Mouse (Mus musculus): ENCODE results near the gene C2cd6. TPM values are rescaled to one million over a fixed set of nuclear protein-coding genes. Genes with fewer than 3 reads are reported as not detected.

C2cd6 gene
- not detected for total RNA-seq (2022)

DNA sequence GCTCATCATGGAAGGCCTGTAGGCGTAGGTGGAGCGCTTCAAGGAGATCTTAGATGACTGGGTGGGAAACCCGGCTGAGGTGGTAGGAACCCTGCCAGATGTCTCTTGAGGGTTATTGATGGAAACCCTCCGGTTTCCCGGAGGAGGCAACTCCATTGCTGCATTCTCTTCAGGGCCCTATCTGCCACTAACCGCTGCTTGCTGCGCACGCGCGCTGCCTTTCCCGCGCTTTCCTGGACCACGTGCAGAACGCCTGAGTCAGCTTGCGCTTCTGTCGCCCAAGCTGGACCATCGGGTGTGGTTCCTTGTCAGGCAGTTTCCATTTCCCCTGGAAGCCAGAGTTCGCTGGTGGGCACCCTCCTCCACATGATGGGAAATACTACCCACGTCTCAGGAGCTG lies at the start of gene C2cd6:
C2cd6 (minus strand) TSS at position 196 of the 400 bp plus-strand sequence.
- no peak for DNase-seq (ENCODE audit: low spot score in 2 of 2)

DNA sequence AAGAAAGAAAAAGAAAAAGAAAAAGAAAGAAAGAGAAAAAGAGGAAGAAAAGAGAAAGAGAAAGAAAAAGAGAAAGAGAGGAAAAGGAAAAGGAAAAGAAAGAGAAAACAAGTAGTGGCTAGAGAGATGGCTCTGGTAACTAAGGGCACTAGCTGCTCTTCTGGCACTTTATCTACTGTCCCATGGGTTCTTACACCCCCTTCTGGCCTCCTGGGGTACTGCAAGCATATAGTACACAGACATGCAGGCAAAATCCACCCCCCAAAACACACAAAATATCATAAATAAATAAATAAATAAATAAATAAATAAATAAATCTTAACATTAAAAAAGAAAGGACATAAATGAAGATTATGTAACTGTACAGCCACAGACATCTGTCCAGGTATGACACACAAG lies 48.1 kb upstream of the C2cd6 start:
- DNase-seq (ENCODE audit: low spot score in 2 of 2), result no peak

GRCm38 (mm10) chr1:59134419-59134818 lies 39.7 kb upstream of the C2cd6 start:
- DNase-seq (ENCODE audit: low spot score in 2 of 2), result no peak

DNA sequence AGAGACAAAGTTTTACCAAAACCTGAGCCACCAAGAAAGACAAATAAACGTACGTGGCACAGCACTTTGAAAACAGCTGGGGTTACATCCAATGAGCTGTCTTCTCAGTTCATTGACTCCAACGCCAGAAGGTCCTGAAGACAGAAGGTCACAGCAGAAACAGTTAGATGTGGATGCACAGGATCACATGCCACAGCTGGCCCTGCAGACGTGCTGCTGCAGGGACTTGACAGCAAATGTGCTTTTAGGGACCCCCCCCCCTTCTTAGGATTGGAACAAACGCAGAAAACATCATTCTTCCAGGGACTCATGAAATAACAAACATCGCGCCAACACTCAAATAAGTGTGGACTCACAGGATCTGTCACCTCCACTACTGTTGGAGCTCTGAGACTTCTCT lies 34.2 kb upstream of the C2cd6 start:
- no peak for DNase-seq (ENCODE audit: low spot score in 2 of 2)

GRCm38 (mm10) chr1:59125558-59125957 lies 30.9 kb upstream of the C2cd6 start:
- DNase-seq (ENCODE audit: low spot score in 2 of 2), result no peak

DNA sequence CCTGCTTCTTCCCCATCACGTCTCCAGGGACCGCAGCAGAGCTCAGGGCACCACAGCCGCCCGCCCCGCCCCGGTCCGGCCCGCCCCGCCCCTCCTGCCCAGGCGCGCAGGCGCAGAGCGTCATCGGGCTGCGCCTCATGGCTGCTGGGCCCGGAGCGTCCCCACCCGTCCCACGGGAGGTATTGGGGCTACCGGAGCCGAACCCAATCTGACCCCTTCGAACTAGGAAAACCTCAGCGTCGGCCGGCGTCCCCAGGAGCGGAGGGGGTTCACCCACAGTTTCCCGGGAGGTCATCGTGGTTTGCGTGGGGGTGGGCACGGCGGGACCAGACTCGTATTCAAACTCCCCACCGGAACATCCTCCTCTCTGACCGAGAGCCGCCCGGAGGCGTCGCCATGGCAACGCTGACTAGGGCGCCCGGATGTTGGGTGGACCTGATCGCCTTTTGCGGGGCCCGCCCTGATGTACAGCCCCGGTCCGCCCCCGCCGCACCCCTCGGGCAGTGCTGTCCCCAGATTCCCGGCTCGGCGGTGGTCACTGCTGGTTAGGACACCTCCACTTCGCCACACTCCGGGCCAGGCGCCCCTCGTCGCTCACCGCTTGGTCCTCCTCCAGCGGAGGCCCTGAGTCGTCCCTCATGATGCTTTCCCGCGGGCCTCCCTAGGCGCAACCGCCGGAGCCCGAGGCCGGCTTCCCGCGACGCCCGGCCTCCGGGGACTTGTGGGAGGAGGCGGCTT lies 25.2 kb upstream of the C2cd6 start, which contains the start of gene Tmem237:
Tmem237 (minus strand) TSS at position 689 of the 738 bp plus-strand sequence.
- DNase-seq (ENCODE audit: low spot score in 2 of 2), result peak; percentile 90 to 92

DNA sequence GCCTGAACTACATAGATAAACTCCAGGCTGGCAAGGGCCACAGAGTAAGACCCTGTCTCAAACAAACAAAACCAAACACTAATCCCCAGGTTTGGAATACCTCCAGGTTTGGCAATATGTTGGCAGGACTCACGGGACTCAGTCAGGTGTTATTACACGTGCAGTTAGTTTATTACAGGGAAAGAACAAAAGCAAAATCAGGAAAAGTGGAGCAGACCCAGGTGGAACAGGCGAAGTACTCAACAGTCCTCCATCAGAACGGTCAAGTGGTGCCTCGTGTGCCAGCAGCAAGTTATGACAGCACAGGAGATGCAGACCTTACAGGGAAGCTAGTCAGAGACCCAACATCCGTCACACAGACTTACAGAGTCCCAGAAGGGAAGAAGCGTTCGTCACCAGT lies 15.8 kb upstream of the C2cd6 start:
- no peak for DNase-seq (ENCODE audit: low spot score in 2 of 2)

DNA sequence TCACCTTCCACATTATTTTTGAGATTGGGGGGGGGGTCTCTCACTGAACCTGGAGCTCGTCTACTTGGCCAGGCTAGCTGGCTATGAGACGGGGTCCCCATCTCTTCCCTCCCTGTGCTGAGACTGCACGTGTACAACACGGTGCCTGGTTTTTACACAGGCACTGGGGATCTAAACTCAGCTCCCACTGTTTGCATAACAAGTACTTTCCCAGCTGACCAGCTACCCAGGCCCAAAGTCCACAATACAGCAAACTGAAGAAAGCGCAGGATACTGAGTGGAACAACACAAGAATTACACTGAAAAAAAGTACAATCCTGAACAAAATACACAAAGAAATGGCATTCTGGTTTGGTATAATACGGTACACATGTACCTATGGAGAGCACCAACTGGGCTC lies 7.4 kb upstream of the C2cd6 start:
- no peak for DNase-seq (ENCODE audit: low spot score in 2 of 2)

- no peak for DNase-seq (ENCODE audit: low spot score in 2 of 2)
Measured at GRCm38 (mm10) chr1:59101020-59101419, 6.3 kb upstream of the C2cd6 start.

- no peak for DNase-seq (ENCODE audit: low spot score in 2 of 2)
Measured at GRCm38 (mm10) chr1:59070867-59071266, 23.8 kb downstream of the C2cd6 start.

DNA sequence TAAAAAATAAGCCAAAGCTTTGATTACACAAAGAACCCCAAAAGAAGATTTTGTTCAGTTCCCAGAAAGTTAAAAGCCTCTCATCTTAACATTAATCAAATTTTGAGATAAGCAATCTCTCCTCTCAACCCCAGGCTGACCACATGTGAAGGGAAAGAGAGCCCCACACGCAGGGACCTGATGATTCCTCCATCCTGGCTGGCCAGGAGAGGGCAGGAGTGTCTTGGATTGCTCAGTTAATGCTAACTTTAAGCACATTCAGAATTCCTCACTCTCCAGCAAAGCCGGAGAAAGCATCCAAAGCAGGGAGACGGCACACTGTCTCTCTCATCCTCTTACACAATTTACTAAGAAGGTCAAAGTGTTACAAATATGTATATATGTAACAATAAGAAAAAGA lies 26.7 kb downstream of the C2cd6 start:
- peak in 1 of 2 experiments; percentile 3 for DNase-seq (ENCODE audit: low spot score in 2 of 2)

- no peak for DNase-seq (ENCODE audit: low spot score in 2 of 2)
Measured at GRCm38 (mm10) chr1:59063697-59064096, 31.0 kb downstream of the C2cd6 start.

DNA sequence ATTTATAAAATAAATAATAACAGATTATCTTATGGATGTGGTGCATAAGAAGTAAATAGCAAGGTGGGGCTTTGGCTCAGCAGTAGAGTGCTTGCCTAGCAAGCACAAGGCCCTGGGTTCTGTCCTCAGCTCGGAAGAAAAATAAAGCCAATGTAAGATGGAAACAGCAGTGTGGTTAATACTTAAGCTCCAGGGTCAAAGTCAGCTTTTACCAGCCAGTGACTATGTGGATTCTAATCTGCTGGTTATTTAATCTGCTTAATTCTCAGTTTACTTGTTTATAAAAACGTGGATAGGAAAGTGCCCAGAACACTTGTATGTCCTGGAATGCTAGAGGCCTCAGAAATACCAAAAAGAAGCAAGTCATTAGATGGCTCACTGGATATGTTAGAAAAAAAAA lies 37.7 kb downstream of the C2cd6 start:
- DNase-seq (ENCODE audit: low spot score in 2 of 2), result no peak

GRCm38 (mm10) chr1:59051306-59051705 lies 43.4 kb downstream of the C2cd6 start:
- DNase-seq (ENCODE audit: low spot score in 2 of 2), result no peak

- DNase-seq (ENCODE audit: low spot score in 2 of 2), result no peak
Measured at GRCm38 (mm10) chr1:59037723-59038122, 57.0 kb downstream of the C2cd6 start.

DNA sequence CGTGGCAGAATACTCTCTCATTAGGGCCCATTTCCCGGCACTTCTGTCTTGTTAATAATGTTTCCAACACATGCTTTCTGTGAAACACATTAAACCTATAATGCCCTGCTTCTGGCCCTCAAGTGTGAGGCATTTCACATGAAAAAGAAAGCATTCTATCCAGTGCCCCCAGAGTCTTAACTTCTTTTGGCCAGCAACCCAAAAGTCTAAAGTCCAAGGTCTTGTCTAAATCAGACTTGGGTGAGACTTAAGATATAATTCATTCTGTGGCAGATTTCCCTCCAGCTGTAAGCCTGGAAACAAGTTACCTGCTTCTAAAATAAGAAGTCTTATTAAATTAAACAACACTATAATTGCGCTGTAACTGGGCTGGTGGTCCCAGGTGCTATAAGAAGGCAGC lies 73.1 kb downstream of the C2cd6 start:
- DNase-seq (ENCODE audit: low spot score in 2 of 2), result no peak

DNA sequence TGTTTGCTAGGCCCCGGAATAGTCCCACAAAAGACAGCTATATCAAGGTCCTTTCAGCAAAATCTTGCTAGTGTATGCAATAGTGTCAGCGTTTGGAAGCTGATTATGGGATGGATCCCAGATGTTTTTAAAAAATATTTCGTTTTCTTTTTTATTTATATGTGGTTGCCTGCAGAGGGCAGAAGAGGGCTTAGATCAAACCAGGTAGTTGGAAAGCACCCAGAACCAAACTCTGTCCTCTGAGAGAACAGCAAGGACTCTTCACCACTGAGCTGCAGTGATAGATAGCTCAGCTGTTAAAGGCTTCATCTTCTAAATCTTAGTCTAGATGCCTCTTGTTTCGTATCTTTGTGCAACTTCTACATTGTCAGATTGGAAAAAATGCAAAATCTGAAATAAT lies 85.5 kb downstream of the C2cd6 start:
- DNase-seq (ENCODE audit: low spot score in 2 of 2), result no peak

Other genes with a start within 250 kb of the C2cd6 start
- gene Trak2, start 121.5 kb downstream of the C2cd6 start, total RNA-seq (2022), result 100 to 1,000 TPM; 107 to 129 (median 113) TPM
- 10 to 100 TPM; 29.0 to 40.0 (median 38.1) TPM for gene Stradb, start 121.4 kb downstream of the C2cd6 start, total RNA-seq (2022)
- 10 to 100 TPM; 26.2 to 34.3 (median 28.7) TPM for gene Tmem237, start 25.5 kb upstream of the C2cd6 start, total RNA-seq (2022)
- gene Mpp4, start 68.5 kb upstream of the C2cd6 start, total RNA-seq (2022), result 1 to 10 TPM; 1.2 to 2.4 (median 2.2) TPM
- 10 to 100 TPM; 40.2 to 48.7 (median 44.2) TPM for gene Als2, start 142.3 kb upstream of the C2cd6 start, total RNA-seq (2022)
- under 1 TPM; 0.23 to 0.96 (median 0.59) TPM for gene Cdk15, start 162.0 kb upstream of the C2cd6 start, total RNA-seq (2022)